15 mouse cellular contexts compared by ENCODE assay signal in genomic region chr7:109875598-109875997, GRCm38 (mm10). TPM values are rescaled to one million over a fixed set of nuclear protein-coding genes. Genes with fewer than 3 reads are reported as not detected.
"Had no signal": no experiment of that assay in that cellular context is flagged by ENCODE, and none has a peak within 500 bp of the region (broad histone marks: within the 10 kb centered on the region; RNA-seq: fewer than 3 reads in every experiment).

No protein-coding gene starts in this region.

- H3K9me3 ChIP-seq: limb, embryonic 15.5 days; liver, embryonic 13.5 days; lung, embryonic 15.5 days; neural tube, embryonic 12.5 days; stomach, embryonic 15.5 days had no signal

- H3K36me3 ChIP-seq: limb, embryonic 15.5 days; liver, embryonic 13.5 days; lung, embryonic 15.5 days; neural tube, embryonic 12.5 days; stomach, embryonic 15.5 days had no signal

- H3K4me3 ChIP-seq: left cerebral cortex, adult 2 months; limb, embryonic 15.5 days; liver, embryonic 13.5 days; lung, embryonic 15.5 days; neural tube, embryonic 12.5 days; stomach, embryonic 15.5 days had no signal

- DNase-seq: kidney, adult 18-20 months; kidney, postnatal 10 days; liver, embryonic 13.5 days; liver, postnatal 0 days; right cerebral cortex, postnatal 14 days; thymus, adult 2 months; thymus, postnatal 25 days had no signal

- H3K27ac ChIP-seq: left cerebral cortex, adult 2 months; limb, embryonic 15.5 days; liver, embryonic 13.5 days; lung, embryonic 15.5 days; neural tube, embryonic 12.5 days; stomach, embryonic 15.5 days had no signal

- H3K27me3 ChIP-seq: limb, embryonic 15.5 days; lung, embryonic 15.5 days; neural tube, embryonic 12.5 days; stomach, embryonic 15.5 days had no signal

- H3K4me1 ChIP-seq: liver, embryonic 13.5 days; neural tube, embryonic 12.5 days; stomach, embryonic 15.5 days had no signal

- H3K9ac ChIP-seq: limb, embryonic 15.5 days; liver, embryonic 13.5 days; liver, postnatal 0 days; lung, embryonic 15.5 days; neural tube, embryonic 12.5 days; stomach, embryonic 15.5 days had no signal

- ATAC-seq: liver, postnatal 0 days had no signal

- H3K4me2 ChIP-seq: limb, embryonic 15.5 days; liver, embryonic 13.5 days; lung, embryonic 15.5 days; neural tube, embryonic 12.5 days; stomach, embryonic 15.5 days had no signal

RNA-seq across cellular contexts. Expression of gene Scube2, which starts 10.1 kb away (rescaled TPM):
- total RNA-seq: megakaryocyte-erythroid progenitor cell, adult 5-6 weeks; monocyte, adult 5-6 weeks; neutrophil, adult 5-6 weeks had no signal
